Mouse (Mus musculus) cerebellum, adult 8-10 months (tissue): ENCODE measurements around the gene Pold4.

Experiments
- DNase-seq: peaks from one replicate; pipeline ENCODE4 v3.0.0; 2022

The Pold4 gene

DNA sequence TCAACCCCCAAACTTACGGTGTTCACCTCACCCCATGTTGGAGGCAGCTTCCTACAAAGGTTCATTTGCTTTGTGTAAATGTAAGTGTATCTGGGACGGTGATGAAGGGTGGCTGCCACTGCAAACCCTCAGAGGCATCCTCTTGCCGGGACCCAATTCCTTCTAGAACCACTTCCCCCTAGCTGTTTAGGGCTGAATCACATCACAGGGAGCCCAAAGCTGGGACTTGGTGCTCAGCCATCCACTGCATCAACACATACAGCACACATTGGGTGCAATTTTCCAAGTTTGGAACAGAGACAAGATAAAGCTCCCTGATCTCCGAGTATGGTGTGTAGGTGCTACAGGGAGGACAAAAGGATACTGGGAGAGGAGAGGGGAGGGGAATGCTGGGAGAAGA, 26.8 kb upstream of the Pold4 start:
- DNase-seq: no peak

- DNase-seq: peak; percentile 65
These were observed 24.7 kb upstream of the Pold4 start for GRCm38 (mm10) chr19:4206971-4207370.

- DNase-seq: no peak
These were observed 23.1 kb upstream of the Pold4 start for GRCm38 (mm10) chr19:4208563-4208962.

GRCm38 (mm10) chr19:4211891-4212588, 19.7 kb upstream of the Pold4 start:
- DNase-seq: no peak

DNA sequence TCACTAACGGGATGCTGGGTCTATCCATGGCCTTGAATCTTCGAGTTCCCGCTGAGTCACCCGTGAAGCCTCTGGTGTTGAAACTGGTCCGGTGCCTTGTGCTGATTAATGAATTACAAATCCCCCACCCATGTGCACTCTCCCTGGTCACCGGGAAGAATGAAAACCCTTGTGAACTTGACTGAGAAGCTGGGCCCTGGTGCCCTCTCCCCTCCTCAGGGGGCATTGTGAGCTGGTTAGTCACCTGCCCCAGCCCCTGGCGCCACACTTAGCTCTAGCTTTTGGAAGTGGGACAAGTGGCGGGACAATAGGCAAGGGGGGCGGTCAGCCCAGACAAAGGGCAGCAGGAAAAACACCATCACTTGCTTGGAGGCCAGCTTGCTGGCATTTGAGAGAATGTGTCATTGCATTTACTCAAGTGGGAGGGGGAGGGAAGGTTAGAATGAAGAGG, 18.1 kb upstream of the Pold4 start:
- no peak for DNase-seq

GRCm38 (mm10) chr19:4214071-4214770, 17.5 kb upstream of the Pold4 start, which contains the start of the genes Clcf1 and AC109138.7:
Clcf1 (plus strand) TSS chr19:4214238.
AC109138.7 (plus strand) TSS chr19:4214357.
- no peak for DNase-seq

- no peak for DNase-seq
These were observed 16.8 kb upstream of the Pold4 start for GRCm38 (mm10) chr19:4214771-4215450.

GRCm38 (mm10) chr19:4215451-4215840, 16.3 kb upstream of the Pold4 start:
- no peak for DNase-seq

DNA sequence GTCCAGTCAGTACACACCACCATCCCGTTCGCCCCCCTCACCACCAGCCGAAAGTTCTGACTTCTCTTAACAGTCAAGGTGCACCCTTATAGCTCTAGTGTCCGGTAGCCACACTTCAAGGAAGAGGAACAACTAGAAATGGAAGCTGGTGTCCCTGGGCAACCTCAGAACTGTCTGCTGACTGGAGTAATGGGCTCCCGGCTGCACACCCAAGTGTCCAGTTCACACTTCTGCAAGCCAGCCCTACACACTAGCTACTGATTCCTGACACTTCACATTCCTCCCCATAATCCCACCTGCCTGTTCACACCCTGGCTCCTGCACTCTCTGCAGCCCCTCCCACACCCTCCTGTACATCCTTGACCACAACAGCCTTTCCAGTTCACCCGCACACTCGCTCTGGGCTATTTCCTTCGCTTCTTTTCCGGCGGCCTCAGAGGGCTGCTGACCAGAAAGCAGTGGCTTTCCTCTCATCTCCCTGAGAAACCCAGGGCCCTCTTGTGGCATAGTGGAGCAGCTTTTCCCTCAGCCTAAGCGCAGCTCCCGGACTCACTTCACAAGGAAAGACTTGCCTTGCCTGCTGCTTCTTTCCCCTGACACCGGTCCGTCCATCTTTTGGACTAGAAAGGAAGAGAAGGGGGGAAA, 15.5 kb upstream of the Pold4 start:
- no peak for DNase-seq

DNA sequence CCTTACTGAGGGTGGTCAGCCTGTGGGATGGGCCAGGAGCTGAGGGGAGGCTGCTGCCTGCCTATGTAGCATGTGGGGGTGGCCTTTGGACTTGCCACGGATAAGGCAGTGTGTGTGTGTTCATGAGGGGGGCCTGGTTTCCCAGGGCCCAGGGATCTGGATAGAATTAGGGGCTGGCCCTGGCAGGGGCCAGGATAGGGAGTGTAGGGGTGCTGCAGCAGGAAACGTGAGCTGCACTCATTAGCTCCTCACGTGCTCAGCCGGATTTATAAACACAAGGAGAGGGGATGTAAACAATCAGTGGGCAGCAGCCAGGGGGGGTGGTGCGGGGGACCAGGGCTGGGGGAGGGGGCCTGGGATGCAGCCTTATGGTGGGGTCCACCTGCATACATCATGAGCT, 14.6 kb upstream of the Pold4 start:
- DNase-seq: no peak

- DNase-seq: no peak
These were observed 13.8 kb upstream of the Pold4 start for GRCm38 (mm10) chr19:4217855-4218254.

GRCm38 (mm10) chr19:4218293-4218692, 13.4 kb upstream of the Pold4 start:
- no peak for DNase-seq

DNA sequence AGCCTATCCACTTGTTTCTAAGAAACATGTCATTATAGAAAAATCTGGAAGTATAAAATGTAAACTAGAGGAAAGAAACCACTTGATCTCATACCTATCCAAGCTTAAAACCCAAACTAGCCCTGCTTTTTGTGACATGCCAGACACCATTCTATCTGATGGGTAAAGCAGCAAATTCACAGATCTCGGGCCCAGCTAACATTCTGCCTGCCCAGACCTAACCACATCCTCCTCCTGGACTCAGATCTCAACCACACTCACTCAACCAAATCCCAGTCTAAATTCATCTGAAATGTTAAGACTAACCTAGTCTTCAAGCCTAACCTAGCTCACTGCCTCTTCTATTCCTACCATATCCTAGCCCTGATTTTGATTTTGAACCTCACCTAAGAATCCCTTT, 12.9 kb upstream of the Pold4 start:
- DNase-seq: no peak

GRCm38 (mm10) chr19:4219943-4220342, 11.8 kb upstream of the Pold4 start:
- DNase-seq: no peak

DNA sequence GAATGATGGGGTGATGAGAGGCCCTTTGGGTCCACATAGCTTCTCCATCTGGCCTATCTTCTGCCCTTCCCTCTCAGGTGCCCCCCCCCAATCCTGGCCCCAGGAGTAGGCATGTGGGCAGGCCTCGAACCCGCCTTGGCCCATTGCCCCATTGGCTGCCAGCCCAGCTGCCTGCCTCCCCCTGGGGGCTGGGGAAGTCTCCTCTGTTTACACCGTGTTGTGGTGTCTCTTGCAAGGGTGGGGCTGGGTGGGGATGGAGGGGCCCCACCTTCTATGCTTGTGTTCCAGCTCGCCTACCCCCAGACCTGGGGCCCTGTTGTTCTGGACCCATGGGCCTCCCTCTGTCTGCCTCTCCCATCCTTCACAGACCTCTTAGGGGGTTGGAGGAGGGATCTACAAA, 11.3 kb upstream of the Pold4 start:
- DNase-seq: no peak

DNA sequence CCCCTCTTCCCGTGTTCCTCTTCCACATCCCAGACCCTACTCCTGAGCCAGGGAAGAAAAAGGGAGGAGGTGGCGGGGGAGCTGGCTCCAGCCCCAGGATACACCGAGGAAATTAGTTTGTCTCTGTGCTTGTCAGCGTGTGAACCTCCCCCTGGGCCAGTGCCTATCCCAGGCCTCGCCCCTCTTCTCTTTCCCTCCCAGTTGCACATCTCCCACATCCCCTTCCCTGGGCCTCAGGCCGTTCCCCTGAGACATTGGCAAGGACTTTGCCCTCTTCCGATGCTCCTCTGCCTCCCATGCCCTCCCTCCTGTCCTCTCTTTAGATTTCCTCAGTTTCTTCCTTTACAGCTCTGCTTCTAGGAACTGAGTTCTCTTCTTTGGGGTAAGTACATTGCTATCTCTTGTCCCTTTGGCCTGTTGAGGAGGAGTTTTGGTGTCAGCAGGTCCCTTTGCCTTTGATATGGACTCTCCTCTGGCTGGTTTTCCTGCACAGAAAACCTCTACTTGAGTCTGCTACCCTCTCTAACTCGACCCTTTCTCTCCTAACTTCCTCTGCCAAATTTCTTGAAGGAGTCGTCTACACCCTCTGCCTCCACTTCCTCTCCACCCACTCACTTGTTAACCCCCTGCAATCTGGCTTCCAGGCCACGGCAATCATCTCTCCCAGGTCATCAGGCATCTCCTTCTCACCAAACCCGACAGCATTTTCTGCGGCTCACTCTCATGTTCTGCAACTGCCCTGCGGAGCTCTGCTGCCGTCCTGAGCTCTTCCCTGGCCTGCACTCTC, 10.5 kb upstream of the Pold4 start:
- DNase-seq: no peak

GRCm38 (mm10) chr19:4222165-4222564, 9.5 kb upstream of the Pold4 start:
- DNase-seq: no peak

GRCm38 (mm10) chr19:4226779-4227178, 4.9 kb upstream of the Pold4 start:
- no peak for DNase-seq

DNA sequence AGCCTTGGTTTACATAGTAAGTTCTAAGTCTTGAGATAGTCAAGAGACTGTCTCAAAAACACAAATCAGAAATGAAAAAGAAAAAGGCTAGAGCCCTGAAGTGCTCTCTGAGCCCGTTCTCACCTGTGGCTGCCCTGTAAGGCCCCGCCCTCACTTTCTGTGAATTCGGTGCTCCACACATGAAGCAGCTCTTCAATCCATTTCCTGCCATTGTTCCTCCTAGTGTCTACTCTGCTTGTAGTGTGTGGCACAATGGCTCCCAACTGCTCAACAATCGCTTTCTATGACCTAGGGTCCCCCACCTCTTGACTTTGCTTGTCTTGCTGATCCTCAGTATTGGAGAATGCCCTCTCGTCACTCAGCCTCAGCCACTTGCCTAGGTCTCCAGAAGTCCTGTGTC, 4.3 kb upstream of the Pold4 start:
- DNase-seq: no peak

- DNase-seq: peak; percentile 72
These were observed 3.6 kb upstream of the Pold4 start for GRCm38 (mm10) chr19:4227894-4228678.

DNA sequence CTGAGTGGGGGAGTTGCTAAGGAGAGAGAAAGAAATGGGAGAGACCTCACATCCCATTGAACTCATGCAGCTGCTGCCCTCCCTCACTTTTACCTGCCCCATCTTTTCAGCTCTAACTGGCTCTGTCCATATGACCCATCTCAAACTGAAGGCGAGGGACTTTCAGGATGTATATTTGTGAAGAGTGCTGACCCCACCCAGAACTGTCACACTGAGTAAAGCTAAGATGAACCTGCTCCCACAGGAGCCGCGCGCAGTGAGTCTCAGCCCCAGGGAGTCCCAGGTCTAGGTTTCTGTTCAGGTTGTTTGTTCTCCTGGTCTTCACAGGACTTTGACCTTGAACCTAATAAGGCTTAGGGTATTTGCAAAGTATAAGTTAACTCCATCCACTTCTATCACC, 2.8 kb upstream of the Pold4 start:
- no peak for DNase-seq
